Mouse (Mus musculus) liver, embryonic 14.5 days (tissue): Measurements from ENCODE around the gene Rps6kc1. TPM values are rescaled to one million over a fixed set of nuclear protein-coding genes. Genes with fewer than 3 reads are reported as not detected.

Source experiments
- ATAC-seq: fragments of 200-750 bp; cut with Nextera tagmentation; 2 replicates; pipeline ENCODE4 v1.8.0; 2017; ENCODE audit warnings: moderate number of reproducible peaks, mild to moderate bottlenecking, moderate library complexity; ENCODE audit not compliant: insufficient read depth
- DNase-seq, 3 experiments: peaks; one replicate each; pipeline ENCODE4 v3.0.0-alpha.2; 2012 to 2013; ENCODE audit warnings: low read depth in 3 of 3, low spot score in 3 of 3
- H3K27ac ChIP-seq: fragments of 300-500 bp; sonication (generic); 2 replicates; pipeline ENCODE4 v1.5.1; 2014; ENCODE audit warnings: moderate library complexity, mild to moderate bottlenecking, control low read depth, inconsistent platforms
- H3K27me3 ChIP-seq: fragments of 300-500 bp; sonication (generic); 2 replicates; pipeline ENCODE4 v1.6.1; 2014; ENCODE audit warnings: mild to moderate bottlenecking, low read length, moderate library complexity; ENCODE audit not compliant: control insufficient read depth, insufficient read depth
- H3K36me3 ChIP-seq: fragments of 300-500 bp; sonication (generic); replicated peaks from 2 replicates; pipeline ENCODE4 v1.6.1; 2014; ENCODE audit warnings: low read depth; ENCODE audit not compliant: control insufficient read depth, insufficient read depth
- H3K4me1 ChIP-seq, 2 experiments: fragments of 200-500 bp in 1 of 2; fragments of 300-500 bp in 1 of 2; sonication (generic) in 1 of 2; replicated peaks; 2 replicates each; pipeline ENCODE4 v1.6.1; 2012 to 2014; ENCODE audit warnings: antibody characterized with exemption in 1 of 2, inconsistent platforms in 1 of 2, low read length in 1 of 2; ENCODE audit not compliant: control insufficient read depth in 2 of 2, insufficient read depth in 2 of 2
- H3K4me2 ChIP-seq: fragments of 300-500 bp; sonication (generic); 2 replicates; pipeline ENCODE4 v1.6.1; 2014; ENCODE audit warnings: low read depth, mild to moderate bottlenecking, control low read depth, moderate library complexity
- H3K4me3 ChIP-seq, 2 experiments: fragments of 200-500 bp in 1 of 2; fragments of 300-500 bp in 1 of 2; sonication (generic) in 1 of 2; 2 replicates each; pipeline ENCODE4 v1.5.1; 2012 to 2014; ENCODE audit warnings: low read depth in 2 of 2, low read length in 2 of 2, mild to moderate bottlenecking in 2 of 2, control low read depth in 1 of 2, inconsistent platforms in 1 of 2, moderate library complexity in 1 of 2; ENCODE audit not compliant: insufficient read depth in 1 of 2
- H3K9ac ChIP-seq: fragments of 300-500 bp; sonication (generic); replicated peaks from 2 replicates; pipeline ENCODE4 v1.6.1; 2014; ENCODE audit warnings: mild to moderate bottlenecking, control low read depth, moderate library complexity
- H3K9me3 ChIP-seq: fragments of 300-500 bp; sonication (generic); 2 replicates; pipeline ENCODE4 v1.6.1; 2016; ENCODE audit warnings: low read length, mixed read lengths; ENCODE audit not compliant: control insufficient read depth
- CTCF ChIP-seq: IDR thresholded peaks from 2 replicates; pipeline ENCODE4 v1.5.1; 2016; ENCODE audit warnings: antibody characterized with exemption, low read depth, control low read depth
- EP300 ChIP-seq: IDR thresholded peaks from 2 replicates; pipeline ENCODE4 v1.6.1; 2016; ENCODE audit warnings: antibody characterized with exemption, low read depth
- WGBS: fragments of 180-500 bp; shearing (Covaris S2); extraction: QIAGEN DNeasy Blood & Tissue Kit; methylation state at CpG from one replicate; pipeline ENCODE4 v1.1.7; 2014; ENCODE audit not compliant: insufficient replicate concordance; 5-methylcytosine and 5-hydroxymethylcytosine counted together
- polyA plus RNA-seq, 2 experiments: library from polyadenylated mRNA; depleted of rRNA in 1 of 2; stranded (reverse) in 1 of 2; unstranded in 1 of 2; fragments of >200 nt; fragmentation: Nextera tagmentation in 1 of 2; extraction: Ambion mirVana in 1 of 2; gene quantifications; 2 replicates each; pipeline versions ENCODE4 v1.2.1 to v1.2.3; 2012 to 2014

Gene Rps6kc1
- polyA plus RNA-seq, 2 experiments = 1.9 to 3.5 TPM

- 63% methylated on average over 29 of the region's 29 CpGs for WGBS
- TF ChIP-seq EP300 (no peak), CTCF (no peak)
These were observed 220.9 kb downstream of the Rps6kc1 start for GRCm38 (mm10) chr1:190690528-190691262.

GRCm38 (mm10) chr1:190683060-190683459, 228.5 kb downstream of the Rps6kc1 start:
- H3K4me1 ChIP-seq = no peaks in the 10 kb centered on the region
- H3K27ac ChIP-seq = no peak overlapping the region
- H3K4me2 ChIP-seq = no peak overlapping the region
- no peaks in the 10 kb centered on the region for H3K36me3 ChIP-seq
- H3K9me3 ChIP-seq = no peaks in the 10 kb centered on the region
- no peak for DNase-seq
- no peak overlapping the region for H3K4me3 ChIP-seq
- TF ChIP-seq EP300 (no peak), CTCF (no peak)
- no peaks in the 10 kb centered on the region for H3K27me3 ChIP-seq
- WGBS = 79% methylated on average over 7 of the region's 7 CpGs
- H3K9ac ChIP-seq = no peak overlapping the region
- ATAC-seq = no peak

More at GRCm38 (mm10) chr1:190690528-190691262, 220.9 kb downstream of the Rps6kc1 start:
- no peak overlapping the region for H3K27ac ChIP-seq
- H3K9ac ChIP-seq = no peak overlapping the region
- no peaks in the 10 kb centered on the region for H3K4me1 ChIP-seq
- no peaks in the 10 kb centered on the region for H3K9me3 ChIP-seq
- H3K4me2 ChIP-seq = no peak overlapping the region
- no peak overlapping the region for H3K4me3 ChIP-seq
- no peak for DNase-seq
- H3K36me3 ChIP-seq = no peaks in the 10 kb centered on the region
- no peaks in the 10 kb centered on the region for H3K27me3 ChIP-seq
- ATAC-seq = no peak

- no peak overlapping the region for H3K4me2 ChIP-seq
- DNase-seq = no peak
These were observed 229.3 kb downstream of the Rps6kc1 start for GRCm38 (mm10) chr1:190682021-190682926.

GRCm38 (mm10) chr1:190675455-190675854, 236.1 kb downstream of the Rps6kc1 start:
- no peak overlapping the region for H3K9ac ChIP-seq
- no peak overlapping the region for H3K4me2 ChIP-seq
- WGBS = 48% methylated on average over 3 of the region's 3 CpGs
- no peaks in the 10 kb centered on the region for H3K4me1 ChIP-seq
- H3K4me3 ChIP-seq = no peak overlapping the region
- H3K27me3 ChIP-seq = no peaks in the 10 kb centered on the region
- ATAC-seq = no peak
- H3K27ac ChIP-seq = no peak overlapping the region
- no peak for DNase-seq
- H3K9me3 ChIP-seq = no peaks in the 10 kb centered on the region
- H3K36me3 ChIP-seq = no peaks in the 10 kb centered on the region
- TF ChIP-seq CTCF (no peak), EP300 (no peak)

More at GRCm38 (mm10) chr1:190682021-190682926, 229.3 kb downstream of the Rps6kc1 start:
- no peak overlapping the region for H3K9ac ChIP-seq
- no peaks in the 10 kb centered on the region for H3K27me3 ChIP-seq
- no peak for ATAC-seq
- 61% methylated on average over 25 of the region's 25 CpGs for WGBS
- H3K4me3 ChIP-seq = no peak overlapping the region
- no peak overlapping the region for H3K27ac ChIP-seq
- no peaks in the 10 kb centered on the region for H3K36me3 ChIP-seq
- H3K9me3 ChIP-seq = no peaks in the 10 kb centered on the region
- no peaks in the 10 kb centered on the region for H3K4me1 ChIP-seq
- TF ChIP-seq CTCF (no peak), EP300 (no peak)

DNA sequence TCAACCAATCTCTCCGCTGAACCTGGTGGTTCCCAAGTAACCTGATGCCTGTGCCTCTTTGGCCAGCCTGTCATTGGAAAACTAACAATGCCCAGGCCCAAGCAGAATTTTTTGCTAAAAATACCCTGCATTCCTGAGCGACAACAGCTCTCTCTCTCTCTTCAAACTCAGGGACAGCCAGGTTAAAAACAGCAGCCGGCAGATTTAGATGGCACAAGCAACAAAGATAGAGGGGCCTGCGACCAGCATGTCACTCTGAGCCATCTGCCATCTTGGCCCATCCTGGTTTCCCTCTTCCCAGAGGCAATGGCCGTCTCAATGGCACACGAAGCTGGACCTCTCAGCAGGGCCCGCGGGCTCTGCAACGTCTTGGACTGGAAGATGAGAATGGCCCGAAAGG, 242.5 kb downstream of the Rps6kc1 start:
- H3K27ac ChIP-seq = no peak overlapping the region
- H3K9me3 ChIP-seq = no peaks in the 10 kb centered on the region
- no peaks in the 10 kb centered on the region for H3K36me3 ChIP-seq
- ATAC-seq = no peak
- no peak overlapping the region for H3K4me2 ChIP-seq
- 60% methylated on average over 10 of the region's 10 CpGs for WGBS
- TF ChIP-seq CTCF (no peak), EP300 (no peak)
- no peaks in the 10 kb centered on the region for H3K27me3 ChIP-seq
- no peak for DNase-seq
- no peak overlapping the region for H3K9ac ChIP-seq
- no peaks in the 10 kb centered on the region for H3K4me1 ChIP-seq
- H3K4me3 ChIP-seq = no peak overlapping the region
